Mouse (Mus musculus) embryonic stem cell, embryonic (primary cell): Measurements from ENCODE around the gene Schip1.

Experiments
- CTCF ChIA-PET, 4 experiments: fragments of 300-600 bp in 2 of 4; fragments of 350-600 bp in 2 of 4; sonication (Branson Sonifier 250); formaldehyde crosslinking; loops; one replicate each; lab custom pipeline; 2022; ENCODE audit warnings: inconsistent platforms in 2 of 4; lab: Charles Lee
- POLR2A ChIA-PET, 4 experiments: fragments of 300-600 bp in 2 of 4; fragments of 350-600 bp in 2 of 4; sonication (Branson Sonifier 250); formaldehyde crosslinking; loops; one replicate each; lab custom pipeline; 2022; ENCODE audit warnings: antibody characterized with exemption in 4 of 4, inconsistent platforms in 1 of 4; lab: Charles Lee

Schip1 gene

DNA sequence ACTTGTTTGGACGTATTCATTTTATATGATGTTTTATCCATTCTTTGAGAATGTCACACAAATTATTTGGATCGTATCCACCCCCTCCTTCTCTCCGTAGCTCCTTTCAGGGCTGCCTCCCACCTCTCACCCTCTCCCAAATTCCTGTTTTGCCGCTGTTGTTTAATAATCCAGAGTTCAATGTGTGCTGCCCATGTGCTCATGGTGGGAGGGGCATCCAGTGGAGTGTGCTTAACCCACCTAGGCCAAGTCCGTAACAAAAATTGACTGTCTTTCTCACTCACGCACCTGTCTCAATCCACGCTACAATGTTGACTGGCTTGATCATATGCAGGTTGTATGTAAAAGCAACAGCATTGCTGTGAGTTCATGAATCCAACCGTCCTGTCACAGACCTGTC is 542.7 kb downstream of the Schip1 start:
- CTCF ChIA-PET: no interaction called here
- POLR2A ChIA-PET: no interaction called here

DNA sequence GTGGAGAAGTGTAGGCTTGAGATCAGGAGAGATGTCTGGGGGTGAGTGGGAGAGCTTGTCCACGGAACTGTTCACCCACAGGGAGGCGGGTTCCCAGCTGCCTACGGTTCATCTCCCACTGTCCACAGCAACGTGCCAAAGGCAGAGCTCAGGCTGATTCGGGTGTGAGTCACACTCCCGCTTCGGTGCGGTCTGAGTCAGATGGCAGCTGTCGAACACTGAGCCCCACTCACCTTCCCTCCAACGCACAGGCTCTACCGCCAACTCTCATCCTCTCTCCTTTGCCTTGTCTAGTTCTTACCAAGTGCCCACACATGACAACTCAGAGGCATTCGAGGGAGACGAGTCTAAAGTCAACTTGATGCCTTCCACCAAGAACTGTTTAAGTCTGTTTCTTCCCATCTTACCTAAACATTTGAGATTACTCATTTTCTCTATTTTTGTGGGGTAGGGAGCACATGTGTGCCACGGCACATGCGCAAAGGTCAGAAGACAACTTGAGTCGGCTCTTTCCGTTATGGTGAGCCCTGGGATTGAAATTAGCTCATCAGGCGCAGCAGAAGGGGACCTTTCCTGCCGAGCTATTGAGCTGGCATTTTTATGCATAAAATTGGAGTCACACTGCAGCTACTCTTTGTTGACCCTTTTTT is 544.4 kb downstream of the Schip1 start:
- ChIA-PET CTCF (interaction anchor here in 1 of 4 experiments (0.5 kb wide), 1 partner anchor 27 kb away, joined by 22 read pairs; no protein-coding TSS in a partner anchor), POLR2A (interaction anchor here in 3 of 4 experiments (0.5 to 2.6 kb wide), 11 partner anchors 11 to 1146 kb away, joined by 3 to 9 read pairs (median 3); no protein-coding TSS in a partner anchor)

DNA sequence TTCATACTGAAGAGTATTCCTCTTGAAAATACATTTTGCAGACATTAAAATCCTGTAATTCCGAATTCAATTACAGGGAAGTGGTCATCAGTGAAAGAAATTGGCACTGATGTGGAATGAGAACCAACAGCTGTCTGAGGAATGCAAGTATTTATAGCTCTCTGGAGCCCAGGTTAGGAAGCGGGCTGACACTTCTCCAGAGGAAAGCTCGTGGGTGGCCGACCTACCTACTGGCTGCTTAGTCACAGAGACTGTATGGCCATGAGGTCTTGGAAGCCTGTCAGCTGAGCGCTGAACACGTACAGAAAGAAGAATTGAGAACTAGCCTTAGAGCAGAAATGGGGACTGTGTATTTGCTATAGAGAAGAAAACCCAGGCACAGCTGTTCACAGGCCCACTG is 545.4 kb downstream of the Schip1 start:
- ChIA-PET CTCF (interaction anchor here in 1 of 4 experiments (1.1 kb wide), 1 partner anchor 29 kb away, joined by 5 read pairs; no protein-coding TSS in a partner anchor), POLR2A (interaction anchor here (0.7 to 2.6 kb wide), 7 partner anchors 28 to 236 kb away, joined by 3 to 9 read pairs (median 3); no protein-coding TSS in a partner anchor)

DNA sequence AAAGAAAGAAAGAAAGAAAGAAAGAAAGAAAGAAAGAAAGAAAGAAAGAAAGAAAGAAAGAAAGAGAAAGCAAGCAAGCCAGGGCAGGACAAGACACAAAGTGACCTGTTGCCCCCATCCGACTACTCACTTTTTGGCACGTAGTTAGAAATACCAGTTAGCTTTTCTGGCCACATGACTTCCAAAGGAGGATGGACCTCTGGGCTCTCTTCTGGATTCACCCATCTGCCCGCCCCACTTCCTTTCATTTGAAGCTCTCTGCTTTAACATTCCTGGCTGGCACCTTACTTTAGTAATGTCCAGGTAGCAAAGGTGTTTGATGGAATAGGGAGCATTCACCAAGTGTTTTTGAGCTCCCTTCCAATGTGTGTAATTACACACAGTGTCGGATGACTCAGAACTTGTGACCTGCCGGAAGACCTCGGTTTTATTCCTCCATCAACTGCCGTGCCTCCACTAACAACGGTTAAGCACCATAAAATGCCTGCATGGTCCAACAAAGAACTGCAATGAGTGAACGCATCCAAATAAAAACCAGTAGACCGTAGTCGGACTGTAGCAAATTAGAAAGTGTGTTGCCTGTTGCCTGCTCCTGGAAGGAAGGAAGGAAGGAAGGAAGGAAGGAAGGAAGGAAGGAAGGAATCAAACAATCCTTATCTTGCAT is 546.1 kb downstream of the Schip1 start:
- ChIA-PET CTCF (interaction anchor here in 2 of 4 experiments (0.8 to 1.1 kb wide), 2 partner anchors 29 to 65 kb away, joined by 4 to 5 read pairs; no protein-coding TSS in a partner anchor), POLR2A (interaction anchor here in 3 of 4 experiments (0.7 to 2.6 kb wide), 6 partner anchors 29 to 237 kb away, joined by 3 to 9 read pairs (median 4); no protein-coding TSS in a partner anchor)

DNA sequence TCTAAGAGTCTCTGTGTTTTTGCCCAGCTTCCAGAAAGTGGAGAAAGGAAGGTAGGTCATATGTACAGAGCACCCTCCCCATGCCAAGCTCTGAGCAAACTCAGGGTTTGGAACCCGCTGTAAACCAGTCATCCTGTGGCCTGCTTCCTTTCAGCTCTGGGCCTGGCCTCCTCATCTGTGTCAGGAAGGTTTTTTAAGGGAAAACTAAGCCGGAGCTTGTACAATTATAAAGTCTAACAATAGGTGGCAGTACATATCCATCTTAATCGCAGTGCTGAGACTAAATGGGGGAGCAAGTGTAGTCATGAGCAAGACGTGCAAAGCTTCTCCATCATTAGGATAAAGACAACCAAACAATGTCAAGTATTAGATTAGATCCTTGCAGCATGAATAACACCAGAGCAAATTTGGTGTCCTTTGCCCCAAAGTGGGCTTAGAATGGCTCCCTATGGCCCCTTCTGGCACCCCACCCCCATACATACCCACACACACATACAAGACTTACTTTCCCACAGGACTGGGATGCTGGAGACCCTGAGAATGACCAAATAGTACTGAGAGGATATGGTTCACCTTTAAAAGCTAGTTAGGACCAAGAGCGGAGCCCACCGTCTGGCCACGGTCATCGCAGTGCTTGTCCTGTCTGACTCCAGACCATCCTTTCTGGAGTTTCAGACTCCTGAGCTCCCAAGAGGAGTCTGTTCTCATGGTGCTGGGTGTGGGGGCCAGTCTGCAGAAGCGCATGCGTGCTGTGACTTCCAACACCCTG is 550.6 kb downstream of the Schip1 start:
- ChIA-PET POLR2A (interaction anchor here in 2 of 4 experiments (0.6 to 1.6 kb wide), 10 partner anchors 9 to 284 kb away, joined by 3 to 7 read pairs (median 3); no protein-coding TSS in a partner anchor), CTCF (interaction anchor here (0.5 to 3.1 kb wide), 29 partner anchors 8 to 561 kb away, joined by 3 to 29 read pairs (median 4); no protein-coding TSS in a partner anchor)

DNA sequence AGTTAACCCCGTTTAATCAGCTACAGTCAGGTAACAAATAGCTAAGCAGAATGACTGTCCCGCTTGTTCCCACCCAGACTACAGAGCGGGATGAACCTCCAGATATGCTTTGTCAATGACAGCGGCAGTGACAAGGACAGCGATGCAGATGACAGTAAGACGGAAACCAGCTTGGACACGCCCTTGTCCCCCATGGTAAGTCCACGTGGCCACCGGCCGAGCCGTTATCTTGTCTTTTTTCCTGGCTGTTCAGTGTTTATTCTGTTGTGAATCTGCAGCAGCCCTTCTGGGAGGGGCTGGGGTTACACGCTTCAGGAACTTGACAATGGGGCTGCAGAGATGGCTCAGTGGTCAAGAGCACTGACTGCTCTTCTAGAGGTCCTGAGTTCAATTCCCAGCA is 551.8 kb downstream of the Schip1 start:
- ChIA-PET POLR2A (interaction anchor here in 1 of 4 experiments (0.8 to 1.2 kb wide), 2 partner anchors 48 to 129 kb away, joined by 3 to 5 read pairs; no protein-coding TSS in a partner anchor), CTCF (interaction anchor here in 2 of 4 experiments (0.7 to 3.1 kb wide), 4 partner anchors 92 to 101 kb away, joined by 3 to 20 read pairs (median 6); no protein-coding TSS in a partner anchor)

DNA sequence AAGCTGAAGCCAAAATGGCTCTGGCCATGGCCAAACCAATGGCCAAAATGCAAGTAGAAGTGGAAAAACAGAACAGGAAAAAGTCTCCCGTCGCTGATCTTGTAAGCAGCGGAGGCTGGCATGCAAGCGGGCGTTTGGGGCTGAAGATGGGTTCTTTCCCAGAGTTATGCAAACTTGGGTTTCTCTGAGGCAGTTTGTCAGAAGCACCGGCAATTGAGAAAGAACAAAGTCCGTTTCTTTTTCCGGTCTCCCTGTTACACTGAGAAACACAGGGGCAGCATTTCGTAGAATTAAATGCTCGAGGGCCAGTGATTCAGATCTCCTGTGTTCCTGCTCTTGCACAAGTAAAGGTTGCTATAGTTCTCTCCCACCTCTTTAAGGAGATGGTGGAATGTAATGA is 553.1 kb downstream of the Schip1 start:
- CTCF ChIA-PET: interaction anchor here in 1 of 4 experiments (0.9 kb wide), 1 partner anchor 91 kb away, joined by 3 read pairs; no protein-coding TSS in a partner anchor
- POLR2A ChIA-PET: interaction anchor here in 2 of 4 experiments (1.2 to 1.5 kb wide), 3 partner anchors 36 to 92 kb away, joined by 3 to 4 read pairs (median 4); no protein-coding TSS in a partner anchor

DNA sequence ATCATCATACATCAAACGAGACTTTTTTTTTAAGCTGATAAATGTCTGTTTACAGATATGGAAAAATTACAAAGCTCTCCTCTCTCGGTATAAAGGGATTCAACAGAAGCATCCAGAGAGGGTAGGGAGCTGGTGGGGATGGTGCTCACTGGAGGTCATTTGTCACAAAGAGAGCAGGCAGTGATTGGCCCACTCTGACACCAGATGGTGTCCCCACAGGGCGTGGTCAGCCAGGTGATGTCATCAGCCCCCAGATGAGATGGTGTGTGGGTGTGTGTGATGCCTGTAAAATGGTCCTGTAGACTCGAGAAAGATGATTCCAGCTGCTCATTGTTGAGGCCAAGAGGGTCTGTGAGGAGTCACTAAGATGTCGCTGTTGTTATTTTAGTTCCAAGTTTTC is 554.5 kb downstream of the Schip1 start:
- ChIA-PET POLR2A (interaction anchor here in 2 of 4 experiments (0.9 to 1.2 kb wide), 4 partner anchors 12 to 362 kb away, joined by 3 to 6 read pairs (median 4); no protein-coding TSS in a partner anchor), CTCF (no interaction called here)

DNA sequence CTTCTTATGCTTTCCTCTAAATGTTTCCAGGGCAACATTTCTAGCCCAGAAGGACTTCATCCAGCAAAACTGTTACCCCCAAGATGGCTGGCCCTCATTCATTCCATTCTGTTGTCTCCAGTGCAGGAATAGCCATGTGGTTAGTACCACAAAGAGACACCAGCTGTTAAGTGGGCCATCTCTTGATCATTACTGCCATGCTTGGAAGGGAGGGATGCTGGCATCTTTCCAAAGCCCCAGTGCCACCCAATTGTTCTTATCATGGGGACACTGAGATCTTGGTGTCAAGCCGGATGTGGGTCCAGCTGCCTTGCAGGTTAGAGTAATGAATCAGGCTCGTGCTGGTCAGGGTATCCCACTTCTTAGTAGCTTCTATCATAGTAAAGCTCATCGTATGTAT is 557.4 kb downstream of the Schip1 start:
- CTCF ChIA-PET: interaction anchor here in 1 of 4 experiments (0.5 kb wide), 1 partner anchor 9 kb away, joined by 4 read pairs; no protein-coding TSS in a partner anchor
- POLR2A ChIA-PET: interaction anchor here in 1 of 4 experiments (1.3 to 1.5 kb wide), 2 partner anchors 18 to 37 kb away, joined by 4 read pairs; no protein-coding TSS in a partner anchor

DNA sequence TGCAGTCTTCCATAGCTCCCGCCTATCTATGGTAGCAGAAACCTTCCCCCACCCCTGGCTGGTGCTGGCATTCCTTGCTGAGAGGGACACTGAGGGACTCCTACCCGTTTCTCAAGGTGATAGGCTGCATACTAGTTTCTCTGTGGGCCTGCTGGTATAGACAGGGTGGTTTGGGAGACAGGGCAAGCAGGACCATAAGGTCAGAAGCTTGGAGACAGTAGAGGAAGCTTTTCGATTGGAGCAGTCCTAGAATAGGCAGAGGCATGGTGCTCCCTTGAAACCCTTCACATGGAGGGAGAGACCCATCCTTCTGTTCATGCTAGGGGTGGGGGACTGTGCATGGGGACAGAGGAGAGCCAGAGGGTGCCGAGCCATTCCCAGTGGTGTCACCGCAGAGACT is 558.4 kb downstream of the Schip1 start:
- ChIA-PET POLR2A (no interaction called here), CTCF (interaction anchor here in 2 of 4 experiments (0.6 to 1.2 kb wide), 2 partner anchors 9 to 92 kb away, joined by 3 to 4 read pairs; no protein-coding TSS in a partner anchor)

DNA sequence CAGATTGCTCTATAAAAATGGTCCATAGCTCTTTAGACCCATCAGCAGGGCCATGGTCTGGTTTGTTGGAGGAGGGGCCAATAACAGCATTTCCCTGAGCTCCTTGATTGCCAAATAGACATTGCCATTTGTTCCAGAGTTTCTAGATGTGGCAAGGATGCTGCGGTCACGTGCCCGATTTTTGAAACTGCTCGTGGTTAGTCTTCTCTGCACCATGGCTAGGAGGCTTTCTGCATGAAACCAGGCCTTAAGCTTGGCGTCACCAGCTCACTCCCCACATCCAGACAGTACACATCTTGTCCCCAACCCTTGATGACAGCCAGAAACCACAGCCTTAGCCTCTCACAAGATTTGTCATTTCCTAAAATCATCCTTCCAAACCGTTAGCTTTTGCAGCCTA is 559.9 kb downstream of the Schip1 start:
- CTCF ChIA-PET: interaction anchor here in 3 of 4 experiments (1.0 to 3.8 kb wide), 4 partner anchors 9 to 10 kb away, joined by 3 to 12 read pairs (median 4); no protein-coding TSS in a partner anchor
- POLR2A ChIA-PET: interaction anchor here in 2 of 4 experiments (0.9 to 1.6 kb wide), 4 partner anchors 9 to 58 kb away, joined by 3 to 7 read pairs (median 3); no protein-coding TSS in a partner anchor

DNA sequence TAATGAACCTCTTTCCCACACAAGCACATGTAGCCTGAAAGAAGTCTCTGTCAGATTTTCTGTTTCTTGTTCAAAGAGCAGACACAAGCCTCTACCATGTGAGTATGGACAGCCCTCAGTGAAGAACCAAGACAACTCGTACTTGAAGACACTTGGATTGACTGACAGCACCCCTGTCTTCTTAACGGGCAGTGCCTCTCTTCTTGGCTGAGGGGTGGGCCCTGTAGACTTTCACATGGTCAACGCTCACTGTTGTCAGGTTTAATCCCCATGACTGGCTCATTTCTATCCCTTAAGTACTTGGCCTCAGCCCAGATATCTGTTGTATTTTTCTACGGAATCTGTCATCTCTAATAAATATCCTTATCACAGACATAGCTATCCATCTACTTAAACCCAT is 565.7 kb downstream of the Schip1 start:
- ChIA-PET POLR2A (interaction anchor here in 3 of 4 experiments (0.6 to 1.6 kb wide), 3 partner anchors 26 to 92 kb away, joined by 3 to 4 read pairs (median 3); no protein-coding TSS in a partner anchor), CTCF (no interaction called here)

DNA sequence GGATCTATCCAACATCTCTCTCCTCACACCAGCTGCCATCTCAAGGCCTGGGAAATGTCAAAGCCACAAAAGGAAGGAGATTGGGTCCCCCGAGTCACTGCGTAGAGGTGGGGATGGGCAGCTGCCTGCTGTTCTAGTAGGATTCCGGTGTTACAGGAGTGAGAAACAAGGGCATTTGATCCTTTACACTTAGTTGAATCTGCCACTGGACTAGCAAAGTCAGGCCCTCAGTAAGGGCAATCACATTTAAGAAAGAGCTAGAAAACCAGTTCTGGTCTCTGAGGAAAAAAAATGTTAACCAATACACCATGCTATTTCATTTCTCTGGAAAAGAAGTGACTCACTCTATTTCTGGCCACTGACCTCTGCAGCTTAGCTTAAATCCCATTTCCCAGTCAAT is 566.2 kb downstream of the Schip1 start:
- CTCF ChIA-PET: interaction anchor here in 2 of 4 experiments (0.8 to 1.0 kb wide), 2 partner anchors 49 to 266 kb away, joined by 3 to 10 read pairs; no protein-coding TSS in a partner anchor
- POLR2A ChIA-PET: interaction anchor here (0.6 to 1.6 kb wide), 5 partner anchors 12 to 91 kb away, joined by 3 to 4 read pairs (median 3); no protein-coding TSS in a partner anchor

DNA sequence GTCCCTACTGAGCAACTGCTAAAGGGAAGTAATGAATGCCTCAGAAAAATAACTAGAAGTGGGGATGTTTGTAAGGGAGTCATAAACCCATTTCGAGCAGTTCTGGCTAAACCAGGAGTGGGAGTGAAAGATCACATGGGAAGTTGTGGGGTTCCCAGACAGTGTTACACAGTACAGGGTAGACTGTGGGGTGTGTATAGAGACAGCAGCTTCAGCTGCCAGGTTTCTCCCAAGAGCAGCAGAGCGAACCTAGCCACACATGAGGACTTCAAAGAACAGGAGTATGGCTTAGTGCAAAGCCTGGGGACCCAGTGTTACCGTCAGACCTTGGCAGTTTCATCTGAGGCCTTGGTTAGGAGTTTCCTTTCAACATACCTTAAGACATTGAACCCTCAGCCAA is 568.1 kb downstream of the Schip1 start:
- ChIA-PET POLR2A (no interaction called here), CTCF (no interaction called here)

DNA sequence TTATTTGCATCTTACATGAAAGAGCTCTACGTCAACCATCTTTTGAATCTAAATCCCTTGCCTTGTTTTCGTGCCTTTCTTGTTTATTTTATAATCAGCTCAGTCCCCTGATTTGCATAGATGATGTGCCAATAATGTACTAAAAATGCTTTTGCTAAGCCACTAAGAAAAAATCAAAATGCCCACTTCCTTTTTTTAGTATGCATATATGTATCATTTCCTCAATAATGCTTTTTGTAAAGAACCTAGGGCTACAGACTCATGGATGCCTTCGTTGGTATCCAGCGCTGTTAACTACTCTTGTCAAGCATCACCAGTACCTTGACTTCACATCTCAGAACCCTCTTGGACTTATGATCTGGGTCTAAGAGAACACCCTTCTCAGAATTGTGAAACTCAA is 569.0 kb downstream of the Schip1 start:
- POLR2A ChIA-PET: no interaction called here

DNA sequence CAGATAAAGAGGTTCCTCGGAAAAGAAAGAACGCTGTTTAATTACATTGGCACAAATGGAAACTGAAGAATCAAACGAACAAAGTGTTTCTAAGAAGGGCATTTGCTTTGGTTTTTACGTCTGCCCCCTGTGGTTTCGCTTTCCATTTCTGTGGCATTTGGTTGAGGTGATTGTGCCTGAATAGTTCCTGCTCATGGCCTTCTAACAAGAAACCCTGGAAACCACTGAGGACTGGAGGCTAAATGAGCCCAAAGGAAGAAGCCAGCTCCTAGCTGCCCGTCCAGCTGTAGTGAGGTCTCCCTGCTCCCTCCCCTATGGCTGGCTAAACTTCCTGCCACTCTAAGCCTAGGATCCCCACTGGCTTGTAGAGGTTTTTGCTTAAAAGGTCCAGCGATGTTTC is 573.4 kb downstream of the Schip1 start:
- ChIA-PET POLR2A (interaction anchor here in 1 of 4 experiments (1.0 kb wide), 1 partner anchor 19 kb away, joined by 3 read pairs; no protein-coding TSS in a partner anchor), CTCF (no interaction called here)

More for the DNA sequence above, 569.0 kb downstream of the Schip1 start:
- CTCF ChIA-PET: no interaction called here

DNA sequence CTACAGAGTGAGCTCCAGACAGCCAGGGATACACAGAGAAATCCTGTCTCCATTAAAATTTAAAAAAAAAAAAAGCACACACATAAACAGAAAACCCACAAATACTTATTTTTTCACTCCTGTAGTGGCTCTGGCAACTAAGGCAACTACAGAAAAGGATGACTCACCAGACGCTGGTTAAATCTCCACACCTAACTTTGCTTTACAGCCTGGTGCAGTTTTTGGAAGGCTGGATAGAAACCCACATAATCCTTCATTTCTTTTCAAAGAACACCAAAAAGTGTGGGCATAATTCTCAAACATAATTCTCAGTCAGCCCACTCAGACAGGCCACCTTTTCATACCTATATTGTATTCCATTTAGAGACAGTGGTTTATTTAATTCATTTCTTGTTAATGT is 574.1 kb downstream of the Schip1 start:
- ChIA-PET CTCF (no interaction called here), POLR2A (interaction anchor here in 1 of 4 experiments (1.0 kb wide), 1 partner anchor 18 kb away, joined by 3 read pairs; no protein-coding TSS in a partner anchor)

DNA sequence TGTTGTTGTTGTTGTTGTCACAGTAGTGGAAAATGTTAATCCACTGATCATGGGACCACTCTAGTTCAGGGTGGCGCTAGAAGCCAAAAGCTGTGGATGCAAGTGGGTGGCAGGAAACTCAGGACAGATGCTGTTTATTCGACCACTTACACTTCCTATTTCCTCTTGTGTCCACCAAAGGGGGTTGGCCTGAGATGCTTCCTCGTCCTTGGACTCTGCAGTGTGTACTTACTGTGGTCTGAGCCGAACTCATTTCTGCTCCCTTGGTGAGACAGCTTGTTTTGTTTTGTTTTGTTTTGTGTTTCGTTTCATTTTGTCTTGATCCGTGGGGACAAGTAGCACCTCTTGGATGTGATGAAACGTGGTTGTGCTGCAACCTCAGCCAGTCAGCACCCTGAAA is 578.3 kb downstream of the Schip1 start:
- ChIA-PET CTCF (no interaction called here), POLR2A (no interaction called here)
